Mouse (Mus musculus): ENCODE data around the gene Gm21970.

Gene Gm21970

GRCm38 (mm10) chr16:91401569-91402165 lies 10.1 kb downstream of the Gm21970 start:
- no peak for DNase-seq (ENCODE audit: low read depth, low spot score)

DNA sequence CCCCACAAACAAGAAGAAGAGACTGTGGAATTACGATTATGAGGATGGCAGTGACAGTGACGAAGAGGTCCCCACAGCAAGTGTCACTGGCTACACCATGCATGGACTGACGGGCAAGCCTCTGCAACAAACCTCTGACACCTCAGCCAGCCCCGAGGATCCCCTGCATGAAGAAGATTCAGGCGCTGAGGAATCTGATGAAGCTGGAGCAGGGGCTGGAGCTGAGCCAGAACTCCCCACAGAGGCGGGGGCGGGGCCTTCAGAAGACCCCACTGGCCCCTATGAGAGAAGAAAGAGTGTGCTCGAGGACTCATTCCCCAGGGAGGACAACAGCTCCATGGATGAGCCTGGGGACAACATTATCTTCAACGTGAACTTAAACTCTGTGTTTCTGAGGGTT lies 12.3 kb downstream of the Gm21970 start:
- DNase-seq (ENCODE audit: low read depth, low spot score): no peak

GRCm38 (mm10) chr16:91404187-91404586 lies 12.7 kb downstream of the Gm21970 start:
- DNase-seq (ENCODE audit: low read depth, low spot score): no peak

DNA sequence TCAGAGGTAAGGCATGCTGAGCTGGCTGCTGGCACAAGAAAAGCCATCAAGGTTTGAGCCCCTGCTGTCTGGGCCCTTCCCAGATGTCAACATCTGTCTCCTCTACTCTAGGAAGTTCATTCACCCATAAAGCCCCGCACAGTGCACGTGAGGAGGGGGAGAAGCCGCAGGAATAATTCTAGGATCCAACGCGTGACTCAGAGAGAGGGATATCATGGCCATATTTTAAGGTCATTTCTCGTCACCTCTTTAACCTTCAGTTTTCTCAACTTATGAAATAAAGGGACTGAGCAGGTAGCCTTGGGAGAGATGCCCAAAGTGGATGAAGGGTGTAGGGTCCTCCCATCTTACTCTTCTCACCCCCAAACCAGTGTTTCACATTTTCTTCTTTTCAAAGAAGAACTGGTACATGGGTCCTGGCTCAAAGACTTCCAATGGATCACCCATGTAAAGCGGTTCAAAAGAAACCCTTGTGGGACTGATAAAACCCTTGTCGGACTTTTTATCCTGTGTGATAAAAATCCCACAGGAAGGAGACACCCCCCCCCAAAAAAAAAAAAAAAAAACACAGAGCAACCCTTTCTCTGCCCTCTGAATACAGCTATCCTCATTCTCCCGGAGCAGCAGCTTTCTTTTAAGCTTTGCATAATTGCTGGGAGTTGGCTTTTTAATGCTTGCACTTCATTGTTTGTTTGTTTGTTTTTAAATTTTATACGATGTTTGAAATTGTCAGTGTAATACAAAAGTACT lies 13.5 kb downstream of the Gm21970 start:
- DNase-seq (ENCODE audit: low read depth, low spot score): no peak

DNA sequence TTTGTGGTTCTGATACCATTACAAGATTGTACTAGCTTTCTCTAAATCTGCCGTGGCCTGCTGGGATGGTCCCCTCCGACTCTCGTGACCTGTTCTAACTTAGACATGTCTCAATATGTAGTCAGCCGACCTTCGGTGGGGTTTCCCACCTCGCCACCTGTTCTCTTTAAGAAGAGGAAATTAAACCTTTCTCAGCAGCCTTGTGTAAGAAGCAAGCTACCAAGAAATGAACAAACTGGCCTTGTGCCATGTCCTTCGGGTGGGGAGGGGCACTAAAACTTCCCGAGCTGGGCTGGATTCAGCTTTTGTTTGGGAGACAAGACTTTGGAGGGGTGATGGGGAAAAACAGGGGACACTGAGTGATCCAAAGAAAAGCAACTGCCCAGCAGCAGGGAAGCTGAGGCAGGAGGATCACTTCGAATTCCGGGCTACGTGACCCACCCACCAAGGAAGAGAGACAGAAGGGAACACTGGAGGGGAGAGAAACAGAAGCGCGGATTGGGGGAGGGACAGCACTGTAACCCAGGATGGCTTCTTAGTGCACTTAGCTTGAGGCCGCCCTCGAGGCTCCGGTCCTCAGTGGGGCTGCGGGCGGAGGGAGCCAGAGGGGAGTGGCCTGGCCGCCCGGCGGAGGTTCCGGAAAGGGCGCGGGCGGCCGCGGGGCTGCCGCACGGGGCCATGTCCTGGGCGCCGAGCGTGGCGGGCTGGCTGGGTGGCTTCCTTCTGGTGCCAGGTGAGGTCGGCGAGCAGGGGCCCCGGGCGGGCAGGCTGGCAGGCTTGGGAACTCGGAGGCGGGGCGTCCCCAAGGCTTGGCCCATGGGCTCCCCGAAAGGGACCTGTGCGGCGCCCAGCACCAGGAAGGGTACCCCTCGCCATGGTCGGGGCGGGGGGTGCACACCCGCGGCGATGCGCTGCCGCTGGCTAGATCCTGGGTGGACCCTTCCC lies 14.4 kb downstream of the Gm21970 start, which contains the start of gene Il10rb:
Gene Il10rb, plus strand, starts transcription at position 525 of the 945 bp plus-strand sequence.
- no peak for DNase-seq (ENCODE audit: low read depth, low spot score)

- no peak for DNase-seq (ENCODE audit: low read depth, low spot score)
Measured at GRCm38 (mm10) chr16:91406585-91407220, 15.2 kb downstream of the Gm21970 start.

- no peak for DNase-seq (ENCODE audit: low read depth, low spot score)
Measured at GRCm38 (mm10) chr16:91413102-91413844, 21.8 kb downstream of the Gm21970 start.

DNA sequence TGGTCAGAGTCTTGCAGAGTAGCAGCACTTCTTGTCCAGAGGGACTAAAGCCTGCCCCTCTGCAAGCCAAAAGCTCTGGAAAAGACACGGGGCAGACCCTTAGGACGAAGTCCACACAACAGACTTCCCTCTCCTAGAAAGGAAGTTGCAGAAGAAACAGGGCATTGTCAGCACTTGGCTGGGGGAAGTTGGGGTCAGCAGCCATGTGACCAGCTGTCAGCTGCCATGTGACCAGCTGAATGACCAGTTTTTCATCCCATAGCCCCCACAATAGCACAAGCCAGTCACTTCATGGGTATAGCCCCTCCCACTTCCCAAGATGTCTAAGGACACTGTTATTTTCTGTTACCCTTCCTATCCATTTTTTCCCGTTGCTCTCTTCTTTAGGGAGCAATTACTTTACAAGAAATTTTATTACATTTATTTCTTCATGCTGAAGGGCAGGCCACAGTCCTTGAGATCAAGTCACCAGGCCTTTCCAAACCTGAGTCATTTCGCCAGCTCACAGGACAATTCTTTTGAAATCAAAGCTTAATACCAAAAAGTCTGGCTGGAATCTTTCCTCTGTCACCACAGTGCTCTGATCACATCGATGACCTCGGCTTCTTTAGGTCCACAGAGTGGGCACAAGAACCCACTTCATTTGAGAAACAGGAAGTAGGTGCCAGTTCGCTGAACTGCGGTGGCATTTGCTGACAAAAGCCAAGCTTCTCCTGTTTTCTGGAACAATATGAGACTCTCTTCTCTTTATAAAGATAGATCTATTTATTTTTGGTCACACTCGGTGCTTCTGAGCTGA lies 24.1 kb downstream of the Gm21970 start:
- DNase-seq (ENCODE audit: low read depth, low spot score): no peak

DNA sequence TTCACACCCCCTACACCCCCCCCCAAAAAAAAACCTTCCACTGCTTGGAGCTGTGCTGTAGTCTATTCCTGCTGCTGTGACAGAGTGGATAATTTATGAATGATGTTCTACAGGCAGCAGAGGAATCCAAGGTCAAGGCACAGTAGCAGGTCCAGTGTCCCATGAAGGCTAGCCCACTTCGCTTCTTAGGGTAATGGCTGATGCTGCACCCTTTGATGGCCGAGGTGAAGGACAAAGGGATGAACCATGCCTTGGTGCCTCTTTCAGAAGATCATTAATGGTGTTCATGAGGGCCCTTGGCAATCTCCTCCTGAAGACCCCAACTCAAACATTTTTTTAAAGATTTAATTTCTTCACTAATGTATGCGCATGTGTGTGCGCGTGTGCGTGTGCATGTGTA lies 24.8 kb downstream of the Gm21970 start:
- DNase-seq (ENCODE audit: low read depth, low spot score): no peak

DNA sequence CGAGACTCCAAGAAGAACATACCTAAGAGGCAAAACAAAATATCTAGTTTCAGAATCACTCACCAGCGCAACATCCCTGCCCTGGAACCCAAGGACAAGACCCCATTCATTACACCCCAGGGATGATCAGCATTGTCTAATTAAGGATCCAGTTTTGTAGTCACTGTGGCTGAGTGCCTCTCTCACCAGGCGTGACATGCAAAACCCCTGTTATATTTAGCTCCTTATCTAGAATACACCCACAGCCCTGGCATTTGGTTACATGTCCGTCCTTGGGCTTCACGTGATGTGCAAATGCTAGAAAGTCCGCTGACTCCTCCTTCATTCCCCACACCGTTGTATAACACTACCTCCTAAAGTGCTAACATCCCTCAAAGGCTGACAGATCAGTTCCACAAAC lies 25.4 kb downstream of the Gm21970 start:
- DNase-seq (ENCODE audit: low read depth, low spot score): no peak

DNA sequence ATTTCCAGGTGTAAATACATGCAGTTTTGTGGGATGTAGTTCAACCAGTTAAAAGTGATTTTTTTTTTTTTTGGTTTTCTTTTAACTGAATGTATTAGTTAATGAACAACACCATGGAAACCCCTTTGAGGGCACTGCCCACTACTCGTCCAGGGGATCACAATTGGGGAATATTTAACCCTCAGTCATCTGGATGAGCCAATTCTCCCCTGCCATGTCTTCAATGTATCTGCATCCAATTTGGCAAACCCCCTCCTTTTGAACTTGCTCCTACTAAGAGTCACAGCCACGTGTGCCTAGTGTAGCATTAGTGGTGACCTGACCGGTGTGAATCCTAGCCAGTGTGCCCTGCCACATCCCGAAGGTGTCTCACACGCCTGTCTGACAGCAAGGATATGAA lies 27.0 kb downstream of the Gm21970 start:
- no peak for DNase-seq (ENCODE audit: low read depth, low spot score)

DNA sequence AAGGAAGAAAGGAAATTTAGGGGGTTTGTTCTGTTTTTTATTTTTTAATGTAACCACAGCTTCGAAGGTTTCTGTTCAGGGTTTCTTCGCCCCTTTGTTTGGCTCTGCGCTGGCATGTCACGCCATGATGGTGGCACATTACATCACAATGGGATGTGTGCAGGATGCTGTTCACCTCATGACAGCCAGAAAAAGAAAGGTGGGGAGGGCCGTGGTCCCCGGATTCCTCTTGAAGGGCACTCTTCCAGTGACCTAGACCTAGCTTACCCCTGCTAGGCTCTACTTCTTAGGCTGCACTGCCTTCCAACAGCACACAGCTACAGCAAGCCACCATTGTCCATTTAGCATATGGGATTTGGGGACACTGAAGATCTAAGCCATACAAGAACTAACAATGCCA lies 34.3 kb downstream of the Gm21970 start:
- no peak for DNase-seq (ENCODE audit: low read depth, low spot score)

- DNase-seq (ENCODE audit: low read depth, low spot score): no peak
Measured at GRCm38 (mm10) chr16:91426586-91426985, 35.1 kb downstream of the Gm21970 start.

- DNase-seq (ENCODE audit: low read depth, low spot score): no peak
Measured at GRCm38 (mm10) chr16:91427461-91427860, 35.9 kb downstream of the Gm21970 start.

- DNase-seq (ENCODE audit: low read depth, low spot score): no peak
Measured at GRCm38 (mm10) chr16:91428259-91428865, 36.8 kb downstream of the Gm21970 start.

DNA sequence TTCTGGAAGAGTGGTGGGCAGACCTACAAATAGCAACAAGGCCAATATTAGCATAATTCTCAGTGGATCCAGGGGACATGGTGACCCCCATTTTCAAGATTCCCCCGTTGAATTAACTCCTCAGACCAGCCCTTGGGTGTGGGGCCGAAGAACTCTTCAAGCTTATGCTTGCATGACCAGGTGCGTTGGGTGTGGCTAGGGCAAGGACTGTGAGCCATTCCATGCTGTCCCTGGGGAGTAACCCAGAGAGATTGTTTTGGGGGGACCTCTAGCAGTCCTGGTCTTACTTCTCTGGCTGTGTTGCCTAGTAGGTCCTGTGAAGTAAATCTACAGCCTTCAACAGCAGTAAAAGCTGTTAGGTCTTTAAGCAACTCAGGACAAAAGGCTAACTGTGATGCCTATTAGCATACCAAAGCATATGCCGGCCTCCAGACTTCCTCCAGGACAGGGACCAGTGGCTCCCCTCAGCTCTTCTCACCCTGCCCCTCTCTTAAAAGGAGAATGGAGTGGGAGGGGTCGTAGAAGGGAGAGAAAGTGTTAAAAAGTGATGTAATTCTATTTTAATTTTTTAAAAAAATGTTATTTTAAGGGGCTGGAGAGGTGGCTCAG lies 41.3 kb downstream of the Gm21970 start:
- DNase-seq (ENCODE audit: low read depth, low spot score): no peak

DNA sequence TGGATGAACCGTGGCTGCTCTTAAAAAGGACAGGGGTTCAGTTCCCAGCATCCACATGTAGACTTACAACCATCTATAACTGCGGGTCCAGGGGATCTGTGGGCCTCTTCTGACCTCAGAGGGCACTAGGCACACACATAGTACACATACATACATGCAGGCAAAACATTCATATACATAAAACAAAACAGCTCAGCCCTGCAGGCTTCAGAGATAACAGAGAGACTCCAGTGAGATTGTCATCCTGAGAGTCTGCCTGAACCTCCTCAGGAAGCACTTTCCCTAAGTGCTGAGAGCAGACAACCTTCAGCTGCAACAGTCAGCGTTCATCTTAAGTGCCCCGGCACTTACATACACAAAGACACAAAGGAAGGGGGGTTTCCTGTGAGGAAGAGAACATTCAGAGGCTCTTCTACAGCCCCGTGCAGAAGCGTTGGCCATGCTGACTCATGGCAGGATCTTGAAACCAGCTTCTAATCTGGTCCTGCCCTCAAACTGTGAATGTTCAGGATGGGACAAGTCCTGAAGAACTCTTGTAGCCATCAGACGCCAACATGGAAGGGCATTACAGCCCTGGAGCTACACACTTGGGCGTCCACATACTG lies 41.9 kb downstream of the Gm21970 start:
- DNase-seq (ENCODE audit: low read depth, low spot score): no peak

DNA sequence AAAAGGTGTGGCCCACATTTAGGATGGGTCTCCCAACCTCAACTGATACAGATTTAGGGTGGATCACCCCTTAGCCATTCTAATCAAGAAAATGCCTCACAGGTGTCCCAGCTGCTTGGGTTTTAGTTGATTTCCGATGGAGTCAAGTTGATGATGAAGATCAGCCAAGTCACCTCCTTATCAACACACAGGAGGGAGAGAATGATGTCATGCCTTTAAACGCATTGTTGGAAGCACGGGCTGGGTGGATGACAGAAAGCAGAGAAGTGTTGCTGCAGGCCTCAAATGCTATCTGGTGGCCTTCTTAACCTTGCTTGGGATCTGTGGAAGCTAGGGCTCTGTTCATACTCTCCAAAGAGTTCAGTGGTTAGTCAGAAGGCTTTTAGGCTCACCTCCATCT lies 42.6 kb downstream of the Gm21970 start:
- no peak for DNase-seq (ENCODE audit: low read depth, low spot score)

DNA sequence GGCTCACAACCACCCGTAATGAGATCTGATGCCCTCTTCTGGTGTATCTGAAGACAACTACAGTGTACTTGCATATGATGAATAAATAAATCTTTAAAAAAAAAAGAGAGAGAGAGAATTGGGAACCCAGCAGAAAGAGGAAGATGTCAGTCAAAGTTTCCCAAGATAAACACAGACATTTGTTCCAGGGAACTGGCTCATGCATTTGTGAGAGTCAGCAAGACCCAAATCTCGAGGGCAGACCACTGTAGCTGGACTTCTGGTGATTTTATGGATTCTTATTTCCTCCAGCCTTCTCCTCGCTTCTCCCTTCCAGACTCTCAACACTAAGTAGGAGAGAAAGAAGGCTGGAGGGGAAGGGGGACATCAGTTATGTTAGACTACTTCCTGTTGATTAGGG lies 46.6 kb downstream of the Gm21970 start:
- no peak for DNase-seq (ENCODE audit: low read depth, low spot score)

All from telencephalon, adult 2 months (tissue).